Mouse (Mus musculus) E14TG2a.4 (cell line): Measurements from ENCODE around the gene Sema6d.

Experiments used
- CTCF ChIP-seq: conservative IDR thresholded peaks from 2 replicates; pipeline ENCODE4 v1.5.1; 2014; ENCODE audit warnings: low read length
- NANOG ChIP-seq: IDR thresholded peaks from 2 replicates; pipeline ENCODE4 v1.6.1; 2014; ENCODE audit warnings: borderline replicate concordance, low read length, mixed read lengths
- POU5F1 ChIP-seq: IDR thresholded peaks from 2 replicates; pipeline ENCODE4 v1.6.1; 2014; ENCODE audit warnings: low read length, borderline replicate concordance

DNA sequence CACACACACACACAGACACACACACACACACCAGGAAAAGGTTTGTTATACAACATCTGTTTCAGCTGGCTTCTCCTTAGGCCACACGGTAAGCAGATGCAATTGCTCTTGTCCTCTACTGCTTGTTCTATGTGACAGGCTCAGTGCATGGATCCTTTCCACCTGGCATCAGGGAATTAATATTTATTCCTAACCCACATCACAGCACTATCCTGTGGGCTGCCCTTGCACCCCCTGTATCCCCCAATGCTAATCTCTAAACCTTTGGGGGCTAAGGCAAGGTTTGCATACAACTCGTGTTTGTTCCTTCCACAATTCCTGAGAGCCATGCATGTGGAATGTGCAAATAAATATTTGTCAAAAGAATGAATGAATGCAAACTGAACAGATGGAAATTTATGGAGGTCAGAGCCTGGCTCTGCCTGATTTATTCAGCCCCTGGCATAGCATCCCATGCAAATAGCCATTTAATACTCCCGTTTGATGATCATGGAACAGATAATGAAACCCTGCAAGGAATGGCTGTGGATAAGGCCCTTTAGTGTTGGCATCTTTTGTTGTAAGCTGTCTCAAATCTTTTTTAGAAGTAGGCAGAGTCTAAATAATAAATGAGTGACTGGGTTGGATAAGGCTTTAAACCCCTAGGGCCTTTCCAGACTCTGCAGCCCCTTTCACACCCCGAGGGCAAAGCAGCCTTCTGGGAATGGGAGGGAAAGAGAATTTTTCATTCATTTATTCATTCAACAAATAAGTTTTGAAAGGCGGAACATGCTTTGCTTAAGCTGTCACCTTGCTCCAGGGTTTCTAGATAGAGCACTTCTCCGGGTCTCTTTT lies 383.1 kb downstream of the Sema6d start:
- TF ChIP-seq CTCF, result no peak
- no peak for TF ChIP-seq POU5F1
- no peak for TF ChIP-seq NANOG
